Mouse (Mus musculus) granulocyte monocyte progenitor cell, adult 5-6 weeks (primary cell): Measurements from ENCODE around the gene Nfib. TPM values are rescaled to one million over a fixed set of nuclear protein-coding genes. Genes with fewer than 3 reads are reported as not detected.

ENCODE experiments used
- ATAC-seq: replicated peaks from 2 replicates; pipeline ENCODE4 v1.8.0; 2016; ENCODE audit warnings: mild to moderate bottlenecking, moderate TSS enrichment, inconsistent platforms; ENCODE audit not compliant: poor library complexity, severe bottlenecking
- total RNA-seq, 2 experiments: library from RNA; stranded (forward) in 1 of 2; stranded (reverse) in 1 of 2; fragments of 200-712, 200-1000 nt in 1 of 2; fragments of >200 nt in 1 of 2; fragmentation: Nextera tagmentation in 1 of 2; gene quantifications; 2 replicates each; pipeline ENCODE4 v1.2.3; 2014 to 2017

The Nfib gene
- total RNA-seq, 2 experiments from 2014 or later: not detected

DNA sequence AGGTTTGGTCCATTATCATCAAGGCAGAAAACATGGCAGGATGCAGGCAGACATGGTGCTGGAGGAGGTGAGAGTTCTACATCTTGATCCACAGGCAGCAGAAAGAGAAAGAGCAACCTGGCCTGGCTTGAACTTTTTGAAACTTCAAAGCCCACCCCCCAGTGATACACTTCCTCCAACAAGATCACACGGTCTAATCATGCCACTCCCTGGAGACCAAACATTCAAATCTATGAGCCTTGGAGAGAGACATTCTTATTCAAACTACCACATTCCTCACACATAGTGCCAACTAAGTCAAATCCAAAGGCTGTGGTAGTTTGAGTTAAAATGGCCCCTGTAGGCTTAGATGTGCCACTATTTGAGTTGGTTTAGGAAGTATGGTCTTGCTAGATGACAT lies 104.9 kb downstream of the Nfib start:
- no peak for ATAC-seq

DNA sequence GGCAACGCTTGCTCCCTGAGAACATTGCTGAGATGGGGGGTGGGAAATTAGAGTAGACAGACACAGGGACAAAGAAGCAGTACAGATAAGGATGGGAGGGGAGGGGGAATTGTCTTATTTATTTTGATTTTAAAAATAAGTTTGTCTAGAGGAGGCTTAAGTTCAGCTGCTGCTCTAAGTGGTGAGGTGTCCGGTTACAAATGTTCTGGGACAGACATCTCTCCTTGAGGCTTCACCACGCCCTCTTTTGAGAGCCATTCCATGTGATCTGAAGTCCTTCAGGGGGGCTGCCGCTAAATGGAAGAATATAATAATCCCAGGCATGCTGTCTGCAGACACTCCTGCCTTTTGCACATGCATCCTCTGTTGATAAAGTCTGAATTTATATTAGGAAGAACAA lies 107.1 kb downstream of the Nfib start:
- ATAC-seq: no peak

DNA sequence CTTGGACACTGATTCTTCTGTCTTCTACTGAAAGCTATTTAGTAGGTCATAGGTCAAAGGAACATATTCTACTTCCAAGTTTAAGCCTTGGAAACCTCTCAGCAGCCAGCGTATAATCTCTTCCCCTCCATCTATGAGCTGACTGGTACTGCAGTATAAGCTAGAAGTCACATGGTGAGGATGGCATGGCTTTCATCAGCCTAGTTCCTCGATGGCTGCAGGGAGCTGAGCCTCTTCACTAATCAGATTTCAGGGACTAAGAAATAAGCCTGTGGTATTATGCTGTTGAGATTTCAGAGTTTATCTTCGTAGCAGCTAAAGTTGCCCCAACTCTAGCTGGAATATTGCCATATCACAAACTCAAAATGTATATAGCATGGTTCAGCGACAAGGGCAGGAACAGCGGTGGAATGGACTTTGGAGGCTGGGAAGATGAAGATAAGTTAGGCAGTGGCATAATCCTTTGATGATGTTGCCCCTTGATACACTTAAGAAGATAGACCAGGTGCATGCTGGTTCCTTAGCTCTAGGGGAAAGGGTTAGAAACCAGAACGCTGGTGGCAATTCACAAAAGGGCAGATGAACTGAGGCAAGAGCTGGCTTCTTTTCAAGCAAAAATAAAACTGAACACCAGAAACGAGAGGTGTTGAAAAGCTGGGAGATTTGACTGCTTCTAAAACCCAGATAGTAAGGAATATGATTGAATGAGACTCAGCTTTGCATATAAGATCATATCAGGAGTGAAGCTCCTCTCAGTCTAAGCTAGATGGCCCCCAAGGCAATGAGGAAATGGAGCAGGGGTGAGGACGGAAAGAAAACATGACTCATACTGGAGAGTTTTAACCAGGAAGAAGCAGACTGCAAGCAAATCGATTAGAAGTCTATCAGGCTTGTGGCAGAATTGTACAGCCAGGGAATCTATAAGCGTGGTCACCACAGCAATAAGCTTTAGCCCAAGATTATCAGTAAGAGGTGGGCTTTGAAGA lies 111.6 kb downstream of the Nfib start:
- no peak for ATAC-seq

DNA sequence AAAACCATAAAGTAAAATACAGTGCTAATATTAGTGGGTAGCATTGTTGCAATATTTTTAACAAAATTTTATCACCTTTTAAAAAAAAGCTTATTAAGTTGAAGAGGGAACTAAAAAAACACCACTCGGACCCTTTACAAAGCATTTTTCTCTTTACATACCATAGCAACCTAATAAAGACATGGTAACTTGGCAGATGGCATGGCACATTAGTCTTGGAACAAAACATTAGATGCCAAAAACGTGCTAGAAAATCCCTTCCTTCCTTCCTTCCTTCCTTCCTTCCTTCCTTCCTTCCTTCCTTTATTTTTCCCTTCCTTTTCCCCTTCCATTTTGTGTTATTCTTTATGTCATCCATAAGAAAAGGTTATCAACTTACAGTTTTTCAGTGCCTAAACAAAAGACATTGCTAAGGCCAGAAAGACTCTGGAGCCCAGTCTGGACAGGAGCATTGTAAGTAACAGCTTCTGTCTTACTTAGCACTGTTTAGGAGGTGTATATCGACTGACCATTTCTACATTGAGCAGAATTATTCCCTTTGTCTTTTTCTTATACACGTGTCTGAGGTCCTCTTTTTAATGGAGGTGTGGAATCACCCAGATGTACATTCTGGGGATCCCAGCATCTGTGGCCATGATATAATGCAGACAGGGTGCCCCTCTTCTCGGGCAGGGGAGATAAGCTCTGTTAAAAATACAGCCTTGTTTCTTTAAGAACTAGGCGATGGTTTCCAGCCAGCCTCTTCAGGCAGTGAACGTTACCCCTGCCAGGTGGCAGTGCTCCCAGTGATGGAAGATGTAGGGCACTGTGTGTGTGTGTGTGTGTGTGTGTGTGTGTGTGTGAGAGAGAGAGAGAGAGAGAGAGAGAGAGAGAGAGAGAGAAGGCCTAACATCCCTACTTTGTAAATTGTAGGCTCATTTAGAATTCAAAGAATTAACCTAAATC lies 113.2 kb downstream of the Nfib start:
- ATAC-seq: no peak

DNA sequence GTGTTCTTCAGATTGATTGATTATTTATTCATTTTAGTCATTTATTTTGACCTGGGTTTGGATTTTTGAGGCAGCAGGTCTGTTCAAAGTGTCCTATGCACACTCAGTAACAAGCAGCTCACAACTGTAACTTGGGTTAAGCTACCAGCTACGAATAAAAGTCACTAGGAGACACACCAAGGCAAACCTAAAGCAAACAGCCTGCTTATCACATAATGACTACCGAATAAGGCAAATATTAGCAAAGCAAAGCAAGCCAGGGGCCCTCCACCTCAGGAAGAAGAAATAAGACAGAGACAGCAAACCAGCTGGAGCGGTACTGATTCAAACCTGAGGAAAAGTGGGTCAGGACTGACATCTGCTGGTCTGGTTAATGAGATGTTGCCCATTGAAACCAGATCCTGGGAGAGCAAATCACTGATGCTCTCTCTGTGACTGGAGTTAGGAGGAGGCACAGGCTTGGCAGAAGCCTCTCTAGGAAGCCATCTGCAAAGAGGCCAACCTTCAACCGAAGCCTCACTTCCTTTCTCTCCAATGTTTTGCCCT lies 116.1 kb downstream of the Nfib start:
- ATAC-seq: no peak

DNA sequence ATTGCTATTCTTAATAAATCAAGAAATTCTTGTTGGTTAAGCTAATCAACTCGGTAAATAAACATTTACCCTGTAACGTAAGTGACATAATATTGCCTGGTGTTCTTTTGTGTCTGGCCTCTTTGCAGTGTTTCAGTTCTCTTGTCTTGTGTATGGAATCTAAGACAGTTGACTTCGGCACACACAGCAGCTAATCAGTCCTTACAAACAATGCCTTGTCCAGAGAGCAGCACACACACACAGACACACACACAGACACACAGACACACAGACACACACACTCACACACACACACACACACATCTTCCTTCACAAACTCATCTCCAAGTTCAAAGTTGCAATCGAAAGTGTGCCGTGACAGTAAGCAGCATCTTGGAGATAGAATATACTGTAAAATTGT lies 116.8 kb downstream of the Nfib start:
- no peak for ATAC-seq

DNA sequence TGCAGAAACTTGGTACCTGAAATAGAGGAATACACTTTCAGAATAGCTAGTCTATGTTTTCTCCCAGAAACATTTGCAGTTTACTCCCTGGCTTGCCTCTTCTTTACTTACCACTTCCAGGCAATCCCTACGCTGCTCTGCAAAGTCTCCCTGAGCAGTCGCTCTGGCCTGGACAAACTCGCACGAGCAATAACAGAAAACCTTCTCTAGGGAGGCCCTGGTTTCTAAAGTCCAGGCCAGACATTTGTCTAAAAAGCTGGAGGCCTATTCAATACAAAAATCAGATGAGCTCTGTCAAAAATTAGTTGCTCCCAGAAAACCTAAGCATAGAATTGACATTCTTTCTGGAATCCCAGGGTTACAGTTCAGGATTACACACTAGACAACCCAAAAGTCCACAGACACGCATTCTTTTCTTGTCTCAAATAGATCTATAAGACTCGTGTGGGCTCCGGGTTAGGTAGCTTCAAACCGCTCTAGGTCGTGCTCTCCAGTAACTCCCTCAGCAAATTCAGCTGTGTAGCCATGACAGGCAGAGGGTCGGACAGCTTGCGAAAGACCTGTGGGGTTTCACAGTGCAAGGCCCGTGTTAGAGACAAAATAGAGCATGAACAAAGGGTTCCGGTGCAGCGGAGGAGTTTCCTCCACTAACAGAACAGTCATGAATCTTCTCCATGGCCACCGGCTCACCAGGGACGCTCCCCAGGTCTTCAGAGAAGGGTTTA lies 118.2 kb downstream of the Nfib start:
- ATAC-seq: no peak

DNA sequence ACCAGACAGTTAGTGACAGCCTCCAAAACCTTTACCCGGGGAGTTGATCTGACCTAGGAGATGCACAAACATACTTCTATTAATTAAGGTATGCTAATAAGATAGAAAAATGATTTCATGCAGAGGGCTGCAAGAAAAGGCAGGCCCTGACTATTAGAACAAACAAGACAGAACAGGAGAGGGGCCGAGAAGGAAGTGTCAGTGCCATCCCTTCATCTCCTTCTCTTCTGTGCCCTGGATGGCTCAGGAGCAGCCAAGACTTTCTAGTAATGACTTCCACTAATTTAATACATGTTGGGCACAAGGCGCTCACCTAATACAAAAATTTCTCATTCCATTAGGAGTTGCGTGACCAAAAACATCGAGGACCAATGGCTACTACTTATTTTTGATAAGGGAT lies 118.9 kb downstream of the Nfib start:
- no peak for ATAC-seq

DNA sequence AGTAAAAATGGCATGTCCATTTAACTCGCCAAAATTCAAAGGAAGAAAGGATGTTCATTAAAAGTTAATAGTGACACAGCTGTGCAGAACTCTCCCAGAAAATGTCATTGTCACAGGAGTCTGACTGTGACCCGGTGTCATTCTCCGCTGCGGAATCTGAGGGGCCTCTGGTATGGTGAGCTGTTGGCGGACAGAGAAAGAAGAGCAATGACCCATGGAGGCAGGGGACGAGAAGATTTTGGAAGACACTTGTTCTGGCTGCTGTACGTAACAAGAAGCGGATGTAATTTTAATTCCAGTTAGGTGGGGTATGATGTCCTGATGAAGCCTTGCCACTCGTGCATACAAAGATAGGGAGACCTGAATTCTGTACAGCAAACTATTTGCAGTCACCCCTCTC lies 120.0 kb downstream of the Nfib start:
- no peak for ATAC-seq

DNA sequence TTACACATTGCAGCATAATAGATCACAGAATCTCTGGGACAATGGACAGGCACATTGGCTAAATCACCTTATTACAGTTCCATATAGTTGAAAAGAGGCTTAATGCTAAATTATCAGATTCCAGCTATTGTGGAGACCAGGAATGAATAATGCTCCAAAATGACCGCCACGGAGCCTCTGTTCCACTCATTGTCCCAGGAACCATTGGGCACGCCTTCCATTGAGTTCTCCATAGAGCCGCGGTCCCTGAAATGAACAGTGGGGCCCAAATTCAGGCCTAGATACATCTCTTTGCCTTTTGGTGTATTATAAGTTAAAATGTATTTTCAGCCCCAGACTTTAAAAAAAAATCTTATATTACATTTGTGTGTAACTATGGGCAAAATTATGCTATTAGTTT lies 120.5 kb downstream of the Nfib start:
- no peak for ATAC-seq

DNA sequence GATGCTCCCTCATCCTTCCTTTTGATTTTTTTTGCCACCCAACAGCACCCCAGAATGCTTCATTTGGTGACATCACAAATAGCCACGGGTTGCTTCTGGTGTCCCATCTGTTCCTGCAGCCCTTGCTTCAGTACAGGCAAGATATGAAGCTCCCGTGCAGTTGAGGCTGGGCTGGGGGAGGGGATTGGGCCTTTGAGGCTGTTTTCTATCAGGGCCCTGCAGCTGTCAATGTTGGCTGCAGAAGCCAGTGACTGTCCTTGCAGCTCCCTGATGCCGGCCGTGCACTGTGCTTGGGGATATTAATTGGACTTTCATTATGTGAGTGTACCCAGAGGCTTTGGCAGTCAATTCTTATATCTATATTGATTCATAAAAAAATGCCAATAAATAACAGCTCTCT lies 121.0 kb downstream of the Nfib start:
- ATAC-seq: no peak

DNA sequence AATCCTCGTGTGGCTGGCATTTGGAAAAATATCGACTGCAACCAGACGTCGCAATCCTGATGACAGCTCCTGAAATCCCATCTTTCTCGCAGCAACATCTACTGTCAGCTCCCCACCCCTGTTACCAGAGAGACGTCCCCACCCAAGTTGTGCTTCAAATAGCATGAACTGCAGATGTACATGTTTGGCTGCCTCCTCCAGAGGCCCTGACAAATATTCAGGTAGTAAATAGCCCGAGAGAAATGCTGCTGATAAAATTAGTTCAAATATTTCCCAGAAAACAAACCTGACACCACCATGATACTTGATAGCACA lies 132.3 kb downstream of the Nfib start:
- ATAC-seq: no peak

DNA sequence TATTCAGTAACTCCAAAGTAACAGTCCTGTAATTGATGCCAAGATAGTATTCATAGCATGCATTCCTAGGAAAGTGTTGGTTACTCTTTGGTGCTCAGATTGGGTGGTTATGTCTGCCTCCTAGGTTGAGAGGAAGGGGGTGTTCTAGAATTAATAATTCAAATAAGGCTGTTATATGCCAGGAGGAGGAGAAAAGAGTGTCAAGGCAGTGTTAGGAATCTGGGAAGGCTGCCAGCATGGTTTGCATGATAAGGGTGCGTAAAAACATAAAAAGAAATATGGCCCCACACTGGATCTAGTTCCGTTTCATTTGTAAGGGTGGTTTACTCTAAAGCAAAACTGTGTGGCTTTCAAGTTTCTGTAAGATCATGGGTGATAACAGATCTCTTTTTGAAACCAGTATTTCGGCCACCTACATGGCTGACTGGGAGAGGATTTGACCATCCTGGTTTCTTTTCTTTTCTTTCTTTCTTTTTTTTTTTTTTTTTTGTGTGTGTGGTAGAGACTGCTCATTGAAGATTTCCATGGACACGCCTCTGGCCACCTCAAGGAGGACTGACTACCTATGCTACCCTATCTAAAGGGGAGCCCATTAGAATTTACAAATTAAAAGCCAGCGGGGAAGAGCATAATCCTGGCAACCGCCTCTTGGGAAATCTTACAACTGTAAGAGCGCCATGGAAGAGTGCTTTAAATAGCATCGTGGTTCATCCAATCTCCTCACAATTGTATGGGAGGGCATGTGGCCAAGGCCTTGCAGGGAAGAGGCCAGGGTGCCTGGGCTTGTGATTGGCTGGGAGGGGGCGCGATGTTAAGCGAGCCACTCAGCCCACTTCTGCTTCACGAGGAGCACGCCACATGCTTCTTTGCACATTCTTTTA lies 132.9 kb downstream of the Nfib start:
- no peak for ATAC-seq

DNA sequence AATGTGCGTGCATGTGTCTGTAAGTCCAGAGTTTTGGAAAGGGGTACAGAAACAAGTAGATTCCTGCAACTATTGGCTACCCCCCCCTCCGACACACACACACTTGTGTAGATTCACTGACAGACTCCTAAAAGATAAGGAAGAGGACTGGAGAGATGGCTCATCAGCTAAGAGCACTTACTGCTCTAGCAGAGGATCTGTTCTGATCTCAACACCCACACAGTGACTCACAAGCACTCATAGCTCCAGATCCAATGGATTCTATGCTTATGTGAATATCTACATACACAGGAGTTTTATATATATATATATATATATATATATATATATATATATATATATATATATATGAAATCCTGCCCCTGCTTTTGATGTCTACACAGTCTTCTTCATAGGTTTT lies 146.7 kb downstream of the Nfib start:
- no peak for ATAC-seq

DNA sequence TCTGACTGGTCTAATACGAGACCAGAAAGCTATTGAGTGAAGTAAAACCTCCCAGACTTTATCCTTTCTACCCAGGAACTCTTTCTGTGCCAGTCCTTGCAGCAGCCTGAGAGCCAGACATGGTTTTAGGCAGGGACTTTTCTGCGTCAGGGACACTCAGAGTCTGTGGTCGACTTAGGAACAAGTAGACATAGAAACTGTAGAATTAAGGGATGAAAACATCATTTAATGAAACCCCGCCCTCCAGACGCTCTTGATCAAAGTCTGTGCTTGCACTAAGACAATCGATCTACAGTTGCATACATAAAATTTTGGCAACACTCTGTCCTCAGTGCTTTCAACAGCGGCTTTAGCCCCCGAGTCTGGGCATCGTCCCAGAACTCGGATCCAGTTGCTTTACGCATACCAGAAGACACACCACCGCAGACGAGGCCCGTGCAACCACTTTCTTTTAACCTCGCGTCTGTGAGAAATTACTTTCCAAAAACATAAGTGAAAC lies 149.8 kb downstream of the Nfib start:
- ATAC-seq: no peak

DNA sequence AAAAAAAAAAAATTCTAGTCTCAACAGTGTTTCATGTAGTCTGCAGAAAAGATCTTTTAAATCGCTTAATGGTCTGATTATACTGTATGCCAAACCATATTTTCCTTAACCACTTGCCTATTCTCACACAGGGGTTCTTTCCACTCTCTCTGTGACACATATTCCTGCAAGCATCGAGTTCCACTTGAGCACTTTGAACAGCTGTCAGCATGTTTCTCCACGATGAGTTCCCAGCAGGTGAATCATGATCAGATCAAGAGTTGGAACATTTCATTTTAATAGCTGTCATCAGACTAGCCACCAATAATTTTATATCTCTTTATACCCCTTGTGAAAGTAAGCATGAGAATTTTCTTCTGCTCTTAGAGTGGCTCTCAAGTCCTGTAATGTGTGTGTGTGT lies 151.9 kb downstream of the Nfib start:
- ATAC-seq: no peak

DNA sequence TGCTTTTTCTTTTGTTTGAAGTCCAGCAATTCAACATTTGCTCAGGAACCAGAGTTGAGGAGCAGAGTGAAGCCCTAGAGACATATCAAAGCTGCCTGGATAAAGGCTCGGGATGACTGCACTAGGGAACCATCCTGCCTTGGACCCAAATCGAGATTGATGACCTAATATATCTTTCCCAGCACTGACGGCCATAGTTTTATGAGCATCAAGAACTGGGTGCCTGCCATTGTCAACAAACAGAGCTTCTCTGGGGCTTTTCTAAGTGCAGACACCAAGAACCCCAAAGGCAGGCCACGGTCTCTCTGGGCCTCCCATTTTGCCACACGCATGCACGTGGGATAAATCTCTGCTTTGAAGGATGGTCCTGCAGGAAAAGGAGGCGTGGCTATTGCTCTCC lies 153.3 kb downstream of the Nfib start:
- ATAC-seq: no peak

DNA sequence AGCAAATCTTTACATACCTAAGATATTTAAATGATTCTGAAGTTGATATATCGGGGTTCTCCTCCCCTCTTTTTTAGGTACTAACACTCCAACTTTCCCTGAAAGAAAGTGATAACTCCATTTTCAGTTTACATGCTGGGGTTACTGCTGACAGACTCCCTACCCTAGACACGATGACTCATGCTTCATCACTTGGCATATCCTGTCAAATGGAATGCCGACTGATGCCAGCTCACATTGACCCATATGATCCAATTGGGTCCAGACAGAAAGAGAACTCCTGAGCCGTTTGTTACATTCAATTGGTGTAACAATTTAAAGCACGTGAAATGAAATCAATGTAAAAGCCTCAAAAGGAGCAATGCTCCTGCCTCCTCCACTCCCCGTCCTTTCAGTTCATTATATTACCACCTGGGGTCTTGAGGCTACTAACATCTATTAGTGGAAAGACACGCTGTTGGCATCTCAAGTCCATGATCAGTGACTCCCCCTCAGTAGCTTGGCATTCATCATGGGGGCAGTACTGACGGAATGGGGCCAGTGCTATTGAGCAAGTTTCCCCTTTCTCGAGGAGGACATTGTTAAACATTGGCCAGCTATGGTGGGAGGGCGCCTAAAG lies 155.7 kb downstream of the Nfib start:
- ATAC-seq: no peak

DNA sequence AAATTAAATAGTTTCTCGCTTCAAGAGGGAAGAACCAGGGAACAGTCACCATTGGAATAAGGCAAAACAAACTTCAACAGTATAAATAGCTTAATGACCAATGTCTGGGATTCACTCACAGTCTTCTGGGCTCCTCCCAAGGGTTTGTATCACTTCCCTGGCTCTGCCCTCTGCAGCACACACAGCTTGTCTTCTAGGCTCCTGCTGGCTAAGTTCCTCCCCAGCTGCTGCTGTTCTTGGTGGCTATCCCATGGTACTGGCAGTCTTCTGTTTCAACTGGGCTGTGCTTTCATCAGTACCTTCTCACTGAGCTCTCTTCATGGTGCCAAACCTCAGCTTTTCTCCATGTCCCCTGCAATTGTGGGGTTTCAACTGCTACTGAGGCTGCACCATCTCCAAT lies 157.3 kb downstream of the Nfib start:
- no peak for ATAC-seq
